Mouse (Mus musculus): ENCODE results near the gene Nudt1. TPM values are rescaled to one million over a fixed set of nuclear protein-coding genes. Genes with fewer than 3 reads are reported as not detected.

Nudt1 gene
- polyA plus RNA-seq (2015; fragmentation: Nextera tagmentation; extraction: Ambion mirVana): 27.4 and 28.5 TPM in 2 replicates

- Histone ChIP-seq H3K4me1 (ENCODE audit: control insufficient read depth, insufficient read depth, low read length) (peaks cover 15% of the 10 kb centered on the region), H3K27ac (ENCODE audit: low read length) (peak within 1 kb of the TSS; percentile 84), H3K9ac (ENCODE audit: low read length) (peak within 1 kb of the TSS; percentile 98), H3K27me3 (ENCODE audit: control insufficient read depth, insufficient read depth, low read length) (no peaks in the 10 kb centered on the region), H3K4me2 (ENCODE audit: low read depth, low read length) (peak within 1 kb of the TSS; percentile 77), H3K4me3 (ENCODE audit: low read length) (peak within 1 kb of the TSS; percentile 88), H3K36me3 (ENCODE audit: control insufficient read depth, insufficient read depth) (no peaks in the 10 kb centered on the region), H3K9me3 (replicated peaks; ENCODE audit: control insufficient read depth, low read length) (no peaks in the 10 kb centered on the region)
- WGBS: under 1% methylated on average over 60 of the region's 60 CpGs
- ATAC-seq (replicated peaks; ENCODE audit: extremely low read depth, insufficient read depth, low FRiP score): peak; percentile 93
These were observed at the start of gene Nudt1, which contains the start of gene Mad1l1 for GRCm38 (mm10) chr5:140321042-140321755. TSS of gene Nudt1 (plus strand) at chr5:140321656. TSS of gene Mad1l1 (minus strand) at chr5:140321552.

GRCm38 (mm10) chr5:140276779-140277178 lies 44.7 kb upstream of the Nudt1 start:
- no peaks in the 10 kb centered on the region for H3K36me3 ChIP-seq (ENCODE audit: control insufficient read depth, insufficient read depth)
- H3K4me3 ChIP-seq (ENCODE audit: low read length): no peak overlapping the region
- 81% methylated on average over 6 of the region's 6 CpGs for WGBS
- no peak overlapping the region for H3K4me2 ChIP-seq (ENCODE audit: low read depth, low read length)
- no peak for ATAC-seq (replicated peaks; ENCODE audit: extremely low read depth, insufficient read depth, low FRiP score)
- H3K9ac ChIP-seq (ENCODE audit: low read length): no peak overlapping the region
- H3K4me1 ChIP-seq (ENCODE audit: control insufficient read depth, insufficient read depth, low read length): no peaks in the 10 kb centered on the region
- H3K27me3 ChIP-seq (ENCODE audit: control insufficient read depth, insufficient read depth, low read length): no peaks in the 10 kb centered on the region
- H3K27ac ChIP-seq (ENCODE audit: low read length): no peak overlapping the region
- no peaks in the 10 kb centered on the region for H3K9me3 ChIP-seq (replicated peaks; ENCODE audit: control insufficient read depth, low read length)

DNA sequence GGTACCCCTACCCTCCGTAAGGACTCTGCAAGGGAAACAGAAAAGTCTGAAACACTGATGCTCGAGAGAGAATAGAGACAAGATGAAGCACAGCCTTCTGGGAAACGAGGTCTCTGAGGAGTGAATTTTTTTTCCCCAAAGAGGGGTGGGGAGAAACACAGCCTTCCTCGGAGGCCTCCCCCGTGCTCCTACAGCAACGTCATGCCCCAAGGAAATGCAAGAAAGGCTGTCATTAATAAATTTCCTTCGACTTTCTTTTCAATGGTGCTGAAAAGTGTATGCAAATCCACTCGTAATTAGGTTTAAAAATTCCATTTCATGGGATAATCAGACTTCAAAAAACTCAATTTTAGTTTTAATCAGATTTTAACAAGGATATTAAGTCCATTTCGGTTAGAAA lies 41.3 kb upstream of the Nudt1 start:
- Histone ChIP-seq H3K27me3 (ENCODE audit: control insufficient read depth, insufficient read depth, low read length) (no peaks in the 10 kb centered on the region), H3K4me3 (ENCODE audit: low read length) (no peak overlapping the region), H3K27ac (ENCODE audit: low read length) (no peak overlapping the region), H3K4me1 (ENCODE audit: control insufficient read depth, insufficient read depth, low read length) (no peaks in the 10 kb centered on the region), H3K9me3 (replicated peaks; ENCODE audit: control insufficient read depth, low read length) (no peaks in the 10 kb centered on the region), H3K9ac (ENCODE audit: low read length) (no peak overlapping the region), H3K36me3 (ENCODE audit: control insufficient read depth, insufficient read depth) (no peaks in the 10 kb centered on the region; the same call in 1 of the 2 replicates), H3K4me2 (ENCODE audit: low read depth, low read length) (no peak overlapping the region)
- 86% methylated on average over 9 of the region's 9 CpGs for WGBS
- ATAC-seq (replicated peaks; ENCODE audit: extremely low read depth, insufficient read depth, low FRiP score): no peak

- H3K27me3 ChIP-seq (ENCODE audit: control insufficient read depth, insufficient read depth, low read length): no peaks in the 10 kb centered on the region
- no peaks in the 10 kb centered on the region; the same call in 1 of the 2 replicates for H3K36me3 ChIP-seq (ENCODE audit: control insufficient read depth, insufficient read depth)
- 85% methylated on average over 8 of the region's 8 CpGs for WGBS
- H3K27ac ChIP-seq (ENCODE audit: low read length): peak overlapping the region; percentile 26; the same call in 1 of the 2 replicates
- no peak overlapping the region for H3K4me3 ChIP-seq (ENCODE audit: low read length)
- no peak overlapping the region for H3K9ac ChIP-seq (ENCODE audit: low read length)
- no peak overlapping the region for H3K4me2 ChIP-seq (ENCODE audit: low read depth, low read length)
- peak; percentile 67 for ATAC-seq (replicated peaks; ENCODE audit: extremely low read depth, insufficient read depth, low FRiP score)
- no peaks in the 10 kb centered on the region for H3K9me3 ChIP-seq (replicated peaks; ENCODE audit: control insufficient read depth, low read length)
- H3K4me1 ChIP-seq (ENCODE audit: control insufficient read depth, insufficient read depth, low read length): no peaks in the 10 kb centered on the region
These were observed 39.1 kb upstream of the Nudt1 start for GRCm38 (mm10) chr5:140282376-140282775.

DNA sequence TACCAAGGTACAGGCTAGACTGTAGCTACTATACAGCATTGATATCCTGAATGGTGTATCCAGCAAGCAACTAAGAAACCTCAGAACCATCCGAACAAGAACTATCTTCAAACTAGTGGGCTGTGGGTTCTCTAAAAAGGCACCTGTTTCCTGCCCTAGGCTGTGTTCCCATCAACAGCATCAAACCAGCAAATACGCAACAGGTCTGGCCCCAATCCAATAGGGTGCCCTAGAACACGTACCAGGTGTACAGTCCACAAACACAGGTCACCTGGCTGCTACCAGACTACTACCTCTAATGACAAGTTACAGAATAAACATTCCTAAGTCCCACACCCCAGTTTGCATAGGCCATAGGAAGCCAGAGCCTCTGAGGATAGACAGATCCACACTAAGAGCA lies 38.6 kb upstream of the Nudt1 start:
- no peak for ATAC-seq (replicated peaks; ENCODE audit: extremely low read depth, insufficient read depth, low FRiP score)
- peak overlapping the region; percentile 26; the same call in 1 of the 2 replicates for H3K27ac ChIP-seq (ENCODE audit: low read length)
- H3K4me1 ChIP-seq (ENCODE audit: control insufficient read depth, insufficient read depth, low read length): no peaks in the 10 kb centered on the region
- no peaks in the 10 kb centered on the region; the same call in 1 of the 2 replicates for H3K36me3 ChIP-seq (ENCODE audit: control insufficient read depth, insufficient read depth)
- no peaks in the 10 kb centered on the region for H3K27me3 ChIP-seq (ENCODE audit: control insufficient read depth, insufficient read depth, low read length)
- H3K4me3 ChIP-seq (ENCODE audit: low read length): no peak overlapping the region
- 88% methylated on average over 3 of the region's 3 CpGs for WGBS
- no peak overlapping the region for H3K9ac ChIP-seq (ENCODE audit: low read length)
- H3K4me2 ChIP-seq (ENCODE audit: low read depth, low read length): no peak overlapping the region
- no peaks in the 10 kb centered on the region for H3K9me3 ChIP-seq (replicated peaks; ENCODE audit: control insufficient read depth, low read length)

DNA sequence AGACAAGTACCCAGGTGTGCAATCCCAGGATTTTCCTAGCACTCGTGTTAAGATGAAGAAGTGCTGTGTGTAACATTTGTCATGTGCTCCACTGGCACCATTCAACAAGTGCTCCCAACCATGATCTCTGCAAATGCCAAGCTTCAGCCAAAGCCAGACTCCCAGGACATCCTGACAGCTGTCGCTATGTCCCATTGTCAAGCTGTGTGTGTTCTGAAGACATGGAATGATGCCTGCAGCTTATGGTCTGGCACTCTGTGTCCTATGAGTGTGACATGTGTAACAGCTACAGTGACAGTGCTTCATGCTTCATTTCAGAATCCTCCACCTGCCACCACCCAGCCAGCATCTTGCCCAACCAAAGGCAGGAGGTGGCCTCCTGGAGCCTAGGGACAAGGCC lies 37.4 kb upstream of the Nudt1 start:
- no peak for ATAC-seq (replicated peaks; ENCODE audit: extremely low read depth, insufficient read depth, low FRiP score)
- Histone ChIP-seq H3K4me1 (ENCODE audit: control insufficient read depth, insufficient read depth, low read length) (no peaks in the 10 kb centered on the region), H3K36me3 (ENCODE audit: control insufficient read depth, insufficient read depth) (peaks cover 1% of the 10 kb centered on the region), H3K4me2 (ENCODE audit: low read depth, low read length) (no peak overlapping the region), H3K4me3 (ENCODE audit: low read length) (no peak overlapping the region), H3K27ac (ENCODE audit: low read length) (no peak overlapping the region), H3K9me3 (replicated peaks; ENCODE audit: control insufficient read depth, low read length) (no peaks in the 10 kb centered on the region), H3K27me3 (ENCODE audit: control insufficient read depth, insufficient read depth, low read length) (no peaks in the 10 kb centered on the region), H3K9ac (ENCODE audit: low read length) (no peak overlapping the region)
- WGBS: 91% methylated on average over 2 of the region's 2 CpGs

DNA sequence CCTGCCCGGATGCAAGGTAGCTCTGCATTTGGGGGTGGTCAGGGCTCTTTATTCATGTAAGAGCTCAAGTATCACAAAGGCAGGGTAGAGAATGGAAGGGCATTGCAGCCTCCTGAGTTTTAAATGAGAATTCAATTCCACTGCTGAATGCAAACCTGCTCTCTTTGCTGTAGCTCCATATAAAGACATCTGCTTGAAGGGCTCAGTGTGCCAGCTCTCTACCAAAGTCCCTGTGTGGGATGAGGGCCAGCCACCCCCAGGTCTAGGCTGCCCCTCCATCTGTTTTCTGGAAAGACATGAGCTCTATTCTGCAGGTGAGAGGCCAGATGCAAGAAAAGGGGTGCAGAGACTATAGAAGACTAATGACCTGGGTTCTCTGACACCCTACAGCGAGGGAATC lies 36.7 kb upstream of the Nudt1 start:
- H3K4me2 ChIP-seq (ENCODE audit: low read depth, low read length): no peak overlapping the region
- H3K36me3 ChIP-seq (ENCODE audit: control insufficient read depth, insufficient read depth): peaks cover 7% of the 10 kb centered on the region
- no peak overlapping the region for H3K9ac ChIP-seq (ENCODE audit: low read length)
- no peak overlapping the region for H3K27ac ChIP-seq (ENCODE audit: low read length)
- no peaks in the 10 kb centered on the region for H3K4me1 ChIP-seq (ENCODE audit: control insufficient read depth, insufficient read depth, low read length)
- H3K27me3 ChIP-seq (ENCODE audit: control insufficient read depth, insufficient read depth, low read length): no peaks in the 10 kb centered on the region
- H3K4me3 ChIP-seq (ENCODE audit: low read length): no peak overlapping the region
- H3K9me3 ChIP-seq (replicated peaks; ENCODE audit: control insufficient read depth, low read length): no peaks in the 10 kb centered on the region
- 84% methylated on average over 2 of the region's 2 CpGs for WGBS
- no peak for ATAC-seq (replicated peaks; ENCODE audit: extremely low read depth, insufficient read depth, low FRiP score)

- H3K27me3 ChIP-seq (ENCODE audit: control insufficient read depth, insufficient read depth, low read length): no peaks in the 10 kb centered on the region
- H3K36me3 ChIP-seq (ENCODE audit: control insufficient read depth, insufficient read depth): peaks cover 13% of the 10 kb centered on the region
- no peak overlapping the region for H3K4me3 ChIP-seq (ENCODE audit: low read length)
- WGBS: 90% methylated on average over 3 of the region's 3 CpGs
- H3K9ac ChIP-seq (ENCODE audit: low read length): no peak overlapping the region
- H3K27ac ChIP-seq (ENCODE audit: low read length): no peak overlapping the region
- no peak overlapping the region for H3K4me2 ChIP-seq (ENCODE audit: low read depth, low read length)
- H3K9me3 ChIP-seq (replicated peaks; ENCODE audit: control insufficient read depth, low read length): no peaks in the 10 kb centered on the region
- peaks cover 4% of the 10 kb centered on the region; the same call in 1 of the 2 replicates for H3K4me1 ChIP-seq (ENCODE audit: control insufficient read depth, insufficient read depth, low read length)
- ATAC-seq (replicated peaks; ENCODE audit: extremely low read depth, insufficient read depth, low FRiP score): no peak
These were observed 33.2 kb upstream of the Nudt1 start for GRCm38 (mm10) chr5:140288287-140288686.

GRCm38 (mm10) chr5:140289161-140289560 lies 32.3 kb upstream of the Nudt1 start:
- Histone ChIP-seq H3K4me3 (ENCODE audit: low read length) (no peak overlapping the region), H3K9ac (ENCODE audit: low read length) (no peak overlapping the region), H3K4me1 (ENCODE audit: control insufficient read depth, insufficient read depth, low read length) (peaks cover 4% of the 10 kb centered on the region; the same call in 1 of the 2 replicates), H3K4me2 (ENCODE audit: low read depth, low read length) (no peak overlapping the region), H3K9me3 (replicated peaks; ENCODE audit: control insufficient read depth, low read length) (no peaks in the 10 kb centered on the region), H3K27ac (ENCODE audit: low read length) (no peak overlapping the region), H3K36me3 (ENCODE audit: control insufficient read depth, insufficient read depth) (peaks cover 13% of the 10 kb centered on the region), H3K27me3 (ENCODE audit: control insufficient read depth, insufficient read depth, low read length) (no peaks in the 10 kb centered on the region)
- WGBS: 95% methylated on average over 2 of the region's 2 CpGs
- ATAC-seq (replicated peaks; ENCODE audit: extremely low read depth, insufficient read depth, low FRiP score): no peak

All from heart, embryonic 16.5 days (tissue).